In genomic region chr7:63887602-63888123, GRCm38 (mm10) we compare ENCODE assay signal across 30 mouse cellular contexts. TPM values are rescaled to one million over a fixed set of nuclear protein-coding genes. Genes with fewer than 3 reads are reported as not detected.
A peak's percentile ranks its signal among the peaks of the same experiment; 100 is the strongest.
DNase-seq lines count a peak whose midpoint lies in the region; ATAC-seq and TF ChIP-seq lines count a peak whose summit lies in the region.
"Had no signal": no experiment of that assay in that cellular context is flagged by ENCODE, and none has a peak within 500 bp of the region (broad histone marks: within the 10 kb centered on the region; RNA-seq: fewer than 3 reads in every experiment).

No protein-coding gene starts in this region.

- no peak for ATAC-seq in cerebellum, adult (ENCODE audit: insufficient number of reproducible peaks, low FRiP score, low TSS enrichment)
- ATAC-seq in liver, embryonic 11.5 days (replicated peaks; ENCODE audit: low FRiP score), result no peak
- ATAC-seq in activated CD4-positive, CD25-positive, alpha-beta regulatory T cell, adult 4 months, result no peak
- ATAC-seq: forebrain, embryonic 13.5 days had no signal

- no peak overlapping the region for H3K4me2 ChIP-seq in liver, embryonic 11.5 days
- H3K4me2 ChIP-seq: embryonic facial prominence, embryonic 12.5 days; forebrain, embryonic 13.5 days; hindbrain, embryonic 12.5 days; liver, embryonic 12.5 days; midbrain, embryonic 12.5 days; neural tube, embryonic 15.5 days had no signal

- no peak overlapping the region for H3K4me3 ChIP-seq in cerebellum, adult 2 months (replicated peaks; ENCODE audit: insufficient read depth, low read depth, low read length)
- H3K4me3 ChIP-seq in heart, adult 2 months, result no peak overlapping the region; the same call in 1 of the 2 replicates
- H3K4me3 ChIP-seq in liver, adult 2 months (ENCODE audit: insufficient read depth, low read depth, low read length), result no peak overlapping the region
- no peak overlapping the region for H3K4me3 ChIP-seq in liver, embryonic 11.5 days (ENCODE audit: low read depth, low read length)
- H3K4me3 ChIP-seq: embryonic facial prominence, embryonic 12.5 days; forebrain, embryonic 13.5 days; hindbrain, embryonic 12.5 days; layer of hippocampus, adult 2 months; liver, embryonic 12.5 days; midbrain, embryonic 12.5 days; neural tube, embryonic 15.5 days had no signal

- TF ChIP-seq POLR2A in cerebellum, adult 2 months (IDR thresholded peaks at IDR 0.05; ENCODE audit: borderline replicate concordance, insufficient read depth, low read length), result no peak
- no peak for TF ChIP-seq POLR2A in heart, adult 2 months (IDR thresholded peaks at IDR 0.05; ENCODE audit: insufficient read depth, low read depth, low read length)
- TF ChIP-seq POLR2A in liver, adult 2 months (IDR thresholded peaks at IDR 0.05; ENCODE audit: extremely low read depth, insufficient read depth, low read length), result no peak

- H3K27ac ChIP-seq in cerebellum, adult 2 months (ENCODE audit: insufficient read depth, low read length), result peak overlapping the region; percentile 37
- H3K27ac ChIP-seq in heart, adult 2 months, result peak overlapping the region; percentile 92
- peak overlapping the region; percentile 56 for H3K27ac ChIP-seq in liver, adult 2 months (replicated peaks; ENCODE audit: insufficient read depth, low read depth, low read length)
- no peak overlapping the region for H3K27ac ChIP-seq in liver, embryonic 11.5 days (ENCODE audit: low read depth, low read length)
- H3K27ac ChIP-seq: embryonic facial prominence, embryonic 12.5 days; forebrain, embryonic 13.5 days; hindbrain, embryonic 12.5 days; midbrain, embryonic 12.5 days; neural tube, embryonic 15.5 days had no signal

- peak overlapping the region; percentile 44 for H3K9ac ChIP-seq in heart, adult 2 months (ENCODE audit: low read depth, low read length)
- no peak overlapping the region; the same call in 1 of the 2 replicates for H3K9ac ChIP-seq in liver, adult 2 months (ENCODE audit: low read depth, low read length)
- no peak overlapping the region for H3K9ac ChIP-seq in liver, embryonic 11.5 days (ENCODE audit: low read depth, low read length)
- H3K9ac ChIP-seq: embryonic facial prominence, embryonic 12.5 days; forebrain, embryonic 13.5 days; hindbrain, embryonic 12.5 days; liver, embryonic 12.5 days; midbrain, embryonic 12.5 days; neural tube, embryonic 15.5 days had no signal

- DNase-seq in cerebellum, adult 2 months, result peak in 1 of 2 experiments; percentile 16
- no peak for DNase-seq in heart, adult 2 months
- DNase-seq in heart, postnatal 25 days (ENCODE audit: low spot score), result no peak
- DNase-seq in liver, adult 2 months (ENCODE audit: extremely low read depth, low read depth, low spot score), result peak; percentile 80
- DNase-seq in liver, embryonic 11.5 days (ENCODE audit: low spot score), result no peak
- DNase-seq in skeletal muscle tissue, adult 2 months (ENCODE audit: low read depth, low spot score), result peak; percentile 53
- DNase-seq: adrenal gland, adult 8-10 months; cerebellum, adult 8-10 months; gastrocnemius, postnatal 14 days; right cerebral cortex, adult 18-20 months had no signal

- WGBS in cerebellum, adult 2 months, result 63% methylated on average over 10 of the region's 10 CpGs
- 53% methylated on average over 10 of the region's 10 CpGs for WGBS in heart, adult 2 months
- WGBS in liver, adult 2 months, result 50% methylated on average over 10 of the region's 10 CpGs
- WGBS in liver, embryonic 11.5 days, result 85% methylated on average over 10 of the region's 10 CpGs

- no peaks in the 10 kb centered on the region for H3K27me3 ChIP-seq in cerebellum, adult 2 months (ENCODE audit: control insufficient read depth, insufficient read depth, low read length)
- H3K27me3 ChIP-seq in heart, adult 2 months (ENCODE audit: control insufficient read depth, insufficient read depth, low read length), result no peaks in the 10 kb centered on the region
- H3K27me3 ChIP-seq in liver, adult 2 months (ENCODE audit: control insufficient read depth, insufficient read depth, low read length), result no peaks in the 10 kb centered on the region
- H3K27me3 ChIP-seq in liver, embryonic 11.5 days (replicated peaks; ENCODE audit: control insufficient read depth, insufficient read depth, low read length), result no peaks in the 10 kb centered on the region
- H3K27me3 ChIP-seq: embryonic facial prominence, embryonic 12.5 days; forebrain, embryonic 13.5 days; hindbrain, embryonic 12.5 days; midbrain, embryonic 12.5 days; neural tube, embryonic 15.5 days had no signal

- no peak for TF ChIP-seq CTCF in cerebellum, adult 2 months (IDR thresholded peaks at IDR 0.05; ENCODE audit: borderline replicate concordance, insufficient read depth, low read depth, low read length)
- TF ChIP-seq CTCF in heart, adult 2 months (IDR thresholded peaks at IDR 0.05), result no peak
- TF ChIP-seq CTCF in liver, adult 2 months (IDR thresholded peaks at IDR 0.05; ENCODE audit: low read depth, low read length), result no peak

- H3K79me2 ChIP-seq in heart, adult 2 months (replicated peaks; ENCODE audit: control insufficient read depth, insufficient read depth, low read length), result peaks cover 4% of the 10 kb centered on the region
- H3K79me2 ChIP-seq in liver, adult 2 months (ENCODE audit: control insufficient read depth, insufficient read depth, low read length), result peaks cover 5% of the 10 kb centered on the region; the same call in 1 of the 2 replicates

- H3K4me1 ChIP-seq in cerebellum, adult 2 months (ENCODE audit: control insufficient read depth, insufficient read depth, low read length), result peaks cover 45% of the 10 kb centered on the region
- peaks cover 33% of the 10 kb centered on the region for H3K4me1 ChIP-seq in heart, adult 2 months (ENCODE audit: control insufficient read depth, insufficient read depth, low read length)
- peaks cover 17% of the 10 kb centered on the region for H3K4me1 ChIP-seq in liver, adult 2 months (ENCODE audit: control insufficient read depth, insufficient read depth, low read length)
- H3K4me1 ChIP-seq in liver, embryonic 11.5 days (replicated peaks; ENCODE audit: control insufficient read depth, insufficient read depth, low read length), result no peaks in the 10 kb centered on the region

- no peaks in the 10 kb centered on the region for H3K9me3 ChIP-seq in liver, embryonic 11.5 days (ENCODE audit: control insufficient read depth, low read length)
- H3K9me3 ChIP-seq: embryonic facial prominence, embryonic 12.5 days; forebrain, embryonic 13.5 days; hindbrain, embryonic 12.5 days; liver, embryonic 12.5 days; midbrain, embryonic 12.5 days; neural tube, embryonic 15.5 days had no signal

- intact Hi-C loops in heart, adult 2 months (cut with DNase I), result loop anchor here (2.0 to 5.0 kb wide), 2 partner anchors 31 to 70 kb away; no protein-coding TSS in a partner anchor
- intact Hi-C loops in heart, postnatal 25 days (cut with DNase I), result no loop called here

- TF ChIP-seq EP300 in heart, adult 2 months (IDR thresholded peaks at IDR 0.05; ENCODE audit: insufficient read depth, low read depth, low read length), result no peak

- peaks cover 16% of the 10 kb centered on the region for H3K36me3 ChIP-seq in heart, adult 2 months (ENCODE audit: control insufficient read depth, insufficient read depth, low read length)
- peaks cover 6% of the 10 kb centered on the region; the same call in 1 of the 2 replicates for H3K36me3 ChIP-seq in liver, adult 2 months (ENCODE audit: control insufficient read depth, insufficient read depth, low read length)
- peaks cover 12% of the 10 kb centered on the region for H3K36me3 ChIP-seq in liver, embryonic 11.5 days (ENCODE audit: control insufficient read depth, insufficient read depth, low read length)

RNA-seq across cellular contexts. Expression of gene E030018B13Rik, which starts 29.0 kb away (rescaled TPM):
- polyA plus RNA-seq in cerebellum, adult 2 months (2012; rRNA removed), result not detected in 2 replicates
- not detected for total RNA-seq in heart, adult 2 months (2021)
- not detected in 2 replicates for polyA plus RNA-seq in heart, adult 2 months (2012; rRNA removed)
- not detected for total RNA-seq in heart, postnatal 25 days (2021)
- total RNA-seq in liver, adult 2 months (2014; rRNA removed), result 0.09 TPM in 1 of 2 replicates, not detected in the other
- polyA plus RNA-seq in liver, adult 2 months (2012; rRNA removed), result not detected in 2 replicates
- 0.25 TPM in 1 of 2 replicates, not detected in the other for polyA plus RNA-seq in liver, embryonic 11.5 days (2014; fragmentation: Nextera tagmentation; extraction: Ambion mirVana)
- under 1 TPM in 1 of 2 experiments, not detected in 1; 0.56 TPM for polyA plus RNA-seq in activated CD4-positive, CD25-positive, alpha-beta regulatory T cell, adult 4 months (2017; shearing (Covaris generic))
- total RNA-seq: common myeloid progenitor, adult 5-6 weeks; gastrocnemius, postnatal 14 days; heart, adult 8-10 months; heart, postnatal 10 days; layer of hippocampus, adult 2 months; layer of hippocampus, postnatal 25 days; left cerebral cortex, postnatal 10 days; megakaryocyte, adult 5-6 weeks had no signal
- polyA plus RNA-seq: embryonic facial prominence, embryonic 12.5 days; frontal cortex, adult 2 months; intestine, postnatal 0 days; limb, embryonic 11.5 days; liver, embryonic 12.5 days; midbrain, embryonic 12.5 days; neural tube, embryonic 15.5 days; small intestine, adult 2 months; stomach, embryonic 16.5 days had no signal

RNA-seq across cellular contexts. Expression of gene Klf13, which starts 51.1 kb away (rescaled TPM):
- polyA plus RNA-seq in cerebellum, adult 2 months (2012; rRNA removed), result 60.8 and 68.9 TPM in 2 replicates
- total RNA-seq in heart, adult 2 months (2021), result 10 to 100 TPM; 50.0 to 54.6 TPM
- 21.6 and 24.6 TPM in 2 replicates for polyA plus RNA-seq in heart, adult 2 months (2012; rRNA removed)
- 10 to 100 TPM; 43.8 to 63.8 TPM for total RNA-seq in heart, postnatal 25 days (2021)
- total RNA-seq in liver, adult 2 months (2014; rRNA removed), result 26.2 and 26.4 TPM in 2 replicates
- 14.1 and 19.8 TPM in 2 replicates for polyA plus RNA-seq in liver, adult 2 months (2012; rRNA removed)
- polyA plus RNA-seq in liver, embryonic 11.5 days (2014; fragmentation: Nextera tagmentation; extraction: Ambion mirVana), result 20.0 and 20.9 TPM in 2 replicates
- 100 to 1,000 TPM; 153 to 178 TPM for polyA plus RNA-seq in activated CD4-positive, CD25-positive, alpha-beta regulatory T cell, adult 4 months (2017; shearing (Covaris generic))

Comparison
In these comparisons a context has a peak if more than half of its experiments do, and no peak if none do; other contexts are left out.
1. DNase-seq: peak in liver, adult 2 months (single experiment) and skeletal muscle tissue, adult 2 months (single experiment); none in heart, adult 2 months (0 of 2), heart, postnatal 25 days (single experiment) and liver, embryonic 11.5 days (single experiment).